Mouse (Mus musculus) MEL (cell line): ENCODE data around the gene Trim46.

Source experiments
- CTCF ChIP-seq, 3 experiments: IDR thresholded peaks in 2 of 3; conservative IDR thresholded peaks in 1 of 3; 2 replicates each; pipeline ENCODE4 v1.5.1; 2011 to 2012; ENCODE audit warnings: low read length in 3 of 3, low read depth in 2 of 3, mild to moderate bottlenecking in 2 of 3, improper control_type of control experiment in 1 of 3, inconsistent platforms in 1 of 3, mixed read lengths in 1 of 3, moderate library complexity in 1 of 3; ENCODE audit not compliant: control insufficient read depth in 1 of 3, insufficient read depth in 1 of 3, poor library complexity in 1 of 3, severe bottlenecking in 1 of 3
- E2F4 ChIP-seq: IDR thresholded peaks from 2 replicates; pipeline ENCODE4 v1.6.1; 2011; ENCODE audit warnings: low read depth, low read length, improper control_type of control experiment, borderline replicate concordance
- ETS1 ChIP-seq: IDR thresholded peaks from 2 replicates; pipeline ENCODE4 v1.6.1; 2012; ENCODE audit warnings: low read depth, mild to moderate bottlenecking, inconsistent platforms, low read length, improper control_type of control experiment, moderate library complexity
- KAT2A ChIP-seq: conservative IDR thresholded peaks from 2 replicates; pipeline ENCODE4 v1.6.1; 2012; ENCODE audit warnings: low read depth, low read length, improper control_type of control experiment, inconsistent platforms
- MAFK ChIP-seq: IDR thresholded peaks from 2 replicates; pipeline ENCODE4 v1.6.1; 2011; ENCODE audit warnings: low read depth, mild to moderate bottlenecking, low read length, improper control_type of control experiment, borderline replicate concordance
- POLR2AphosphoS2 ChIP-seq: IDR thresholded peaks from 2 replicates; pipeline ENCODE4 v1.6.1; 2011; ENCODE audit warnings: low read length, improper control_type of control experiment
- POLR2AphosphoS5 ChIP-seq: IDR thresholded peaks from 2 replicates; pipeline ENCODE4 v1.6.1; 2012; ENCODE audit warnings: low read depth, borderline replicate concordance, mild to moderate bottlenecking, inconsistent platforms, low read length, moderate library complexity, mixed read lengths
- RAD21 ChIP-seq: IDR thresholded peaks from 2 replicates; pipeline ENCODE4 v1.6.1; 2011; ENCODE audit warnings: mild to moderate bottlenecking, low read depth, low read length, improper control_type of control experiment
- SMC3 ChIP-seq: IDR thresholded peaks from 2 replicates; pipeline ENCODE4 v1.6.1; 2011; ENCODE audit warnings: low read depth, low read length, improper control_type of control experiment
- UBTF ChIP-seq: IDR thresholded peaks from 2 replicates; pipeline ENCODE4 v1.6.1; 2012; ENCODE audit warnings: low read depth, mild to moderate bottlenecking, inconsistent platforms, low read length, improper control_type of control experiment, moderate library complexity, borderline replicate concordance; ENCODE audit not compliant: insufficient read depth

DNA sequence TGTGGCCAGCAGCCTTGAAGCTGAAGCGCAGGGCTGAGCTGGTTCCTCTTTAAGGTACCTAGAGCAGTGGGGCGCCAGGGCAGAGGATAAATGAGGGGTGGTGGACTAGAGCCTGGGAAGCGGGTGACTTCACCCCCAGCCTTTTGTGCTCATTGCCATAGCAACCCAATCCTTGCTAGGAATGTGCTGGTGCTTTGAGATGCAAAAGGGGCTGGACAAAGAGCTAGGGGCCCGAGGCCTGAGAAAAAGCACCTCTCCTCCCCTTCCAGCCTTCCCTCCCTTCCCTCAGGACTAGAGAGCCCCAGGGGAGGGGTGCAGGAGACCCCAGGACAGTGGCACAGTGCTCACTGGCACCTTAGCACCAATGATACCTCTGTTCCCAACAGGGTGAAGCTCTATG, 20.2 kb downstream of the Trim46 start:
- TF ChIP-seq UBTF, result no peak
- no peak for TF ChIP-seq CTCF (IDR thresholded peaks at IDR 0.05 in 2 of 3, conservative IDR thresholded peaks at IDR 0.05 in 1 of 3; ENCODE audit: control insufficient read depth in 1 of 3, insufficient read depth in 1 of 3, low read depth in 2 of 3, low read length in 3 of 3, poor library complexity in 1 of 3, severe bottlenecking in 1 of 3)
- no peak for TF ChIP-seq MAFK
- no peak for TF ChIP-seq E2F4
- no peak for TF ChIP-seq POLR2AphosphoS2
- TF ChIP-seq POLR2AphosphoS5, result no peak
- TF ChIP-seq SMC3, result no peak
- no peak for TF ChIP-seq KAT2A
- TF ChIP-seq ETS1, result no peak
- no peak for TF ChIP-seq RAD21
